In genomic region chr12:16391630-16392269, GRCm38 (mm10) we compare ENCODE assay signal across 9 mouse cellular contexts.
A peak's percentile ranks its signal among the peaks of the same experiment; 100 is the strongest.
DNase-seq lines count a peak whose midpoint lies in the region; ATAC-seq and TF ChIP-seq lines count a peak whose summit lies in the region.
"Had no signal": no experiment of that assay in that cellular context is flagged by ENCODE, and none has a peak within 500 bp of the region (broad histone marks: within the 10 kb centered on the region; RNA-seq: fewer than 3 reads in every experiment).

No protein-coding gene starts in this region.

- H3K4me1 ChIP-seq in forebrain, postnatal 0 days (ENCODE audit: insufficient read depth): no peaks in the 10 kb centered on the region
- no peaks in the 10 kb centered on the region for H3K4me1 ChIP-seq in forebrain, embryonic 13.5 days
- peaks cover 3% of the 10 kb centered on the region; the same call in 1 of the 2 replicates for H3K4me1 ChIP-seq in lung, embryonic 16.5 days (replicated peaks; ENCODE audit: control insufficient read depth, insufficient read depth, low read length)
- H3K4me1 ChIP-seq in liver, postnatal 0 days (ENCODE audit: insufficient read depth): no peaks in the 10 kb centered on the region

- peak; percentile 86 for DNase-seq in forebrain, postnatal 0 days
- DNase-seq in lung, postnatal 36 days: no peak
- DNase-seq in layer of hippocampus, adult 8-10 months (ENCODE audit: low spot score in 2 of 2): peak; percentile 54 to 71
- peak; percentile 64 for DNase-seq in right cerebral cortex, postnatal 4 days
- no peak for DNase-seq in liver, postnatal 0 days
- no peak for DNase-seq in cerebellum, adult 9-11 months

- no peak overlapping the region for H3K4me3 ChIP-seq in forebrain, postnatal 0 days (ENCODE audit: low read depth, low read length)
- H3K4me3 ChIP-seq in forebrain, embryonic 13.5 days: no peak overlapping the region
- H3K4me3 ChIP-seq in lung, embryonic 16.5 days (ENCODE audit: low read length): no peak overlapping the region
- no peak overlapping the region for H3K4me3 ChIP-seq in liver, postnatal 0 days (ENCODE audit: low read depth, low read length)

- no peak overlapping the region for H3K4me2 ChIP-seq in forebrain, postnatal 0 days (ENCODE audit: low read depth)
- H3K4me2 ChIP-seq in forebrain, embryonic 13.5 days: no peak overlapping the region
- H3K4me2 ChIP-seq in lung, embryonic 16.5 days (ENCODE audit: low read depth, low read length): no peak overlapping the region
- H3K4me2 ChIP-seq in liver, postnatal 0 days (ENCODE audit: low read depth, low read length): no peak overlapping the region

- no peak overlapping the region for H3K9ac ChIP-seq in forebrain, postnatal 0 days
- no peak overlapping the region for H3K9ac ChIP-seq in forebrain, embryonic 13.5 days
- no peak overlapping the region for H3K9ac ChIP-seq in lung, embryonic 16.5 days (ENCODE audit: low read length)
- no peak overlapping the region for H3K9ac ChIP-seq in liver, postnatal 0 days (replicated peaks)

- H3K9me3 ChIP-seq in forebrain, postnatal 0 days (ENCODE audit: low read length): 0 out of 2 replicates have a peak, but pooled peaks cover 4% of the 10 kb centered on the region
- no peaks in the 10 kb centered on the region for H3K9me3 ChIP-seq in forebrain, embryonic 13.5 days (replicated peaks)
- H3K9me3 ChIP-seq in lung, embryonic 16.5 days (ENCODE audit: control insufficient read depth, low read length): no peaks in the 10 kb centered on the region
- no peaks in the 10 kb centered on the region; the same call in 1 of the 2 replicates for H3K9me3 ChIP-seq in liver, postnatal 0 days (ENCODE audit: low read length)

- WGBS in forebrain, postnatal 0 days: 61% methylated on average over 5 of the region's 5 CpGs
- 84% methylated on average over 5 of the region's 5 CpGs for WGBS in forebrain, embryonic 13.5 days
- WGBS in lung, embryonic 16.5 days: 38% methylated on average over 5 of the region's 5 CpGs
- 59% methylated on average over 5 of the region's 5 CpGs for WGBS in liver, postnatal 0 days (ENCODE audit: insufficient replicate concordance)

- TF ChIP-seq CTCF in forebrain, postnatal 0 days (IDR thresholded peaks at IDR 0.05; ENCODE audit: low read depth): no peak
- TF ChIP-seq CTCF in liver, postnatal 0 days (IDR thresholded peaks at IDR 0.05; ENCODE audit: low read depth): no peak

- H3K27ac ChIP-seq in forebrain, postnatal 0 days (ENCODE audit: low read depth, low read length): no peak overlapping the region
- no peak overlapping the region for H3K27ac ChIP-seq in forebrain, embryonic 13.5 days
- H3K27ac ChIP-seq in lung, embryonic 16.5 days (ENCODE audit: low read length): no peak overlapping the region; the same call in 1 of the 2 replicates
- no peak overlapping the region for H3K27ac ChIP-seq in liver, postnatal 0 days (ENCODE audit: low read depth)

- H3K27me3 ChIP-seq in forebrain, postnatal 0 days (ENCODE audit: insufficient read depth, low read length): no peaks in the 10 kb centered on the region
- H3K27me3 ChIP-seq in forebrain, embryonic 13.5 days: no peaks in the 10 kb centered on the region
- H3K27me3 ChIP-seq in lung, embryonic 16.5 days (ENCODE audit: control insufficient read depth, insufficient read depth, low read depth, low read length): no peaks in the 10 kb centered on the region
- H3K27me3 ChIP-seq in liver, postnatal 0 days (ENCODE audit: insufficient read depth, low read length): no peaks in the 10 kb centered on the region

- ATAC-seq in forebrain, postnatal 0 days: peak; percentile 79
- no peak for ATAC-seq in forebrain, embryonic 13.5 days
- peak; percentile 89 for ATAC-seq in lung, embryonic 16.5 days (ENCODE audit: low read depth)
- no peak for ATAC-seq in liver, postnatal 0 days
- ATAC-seq: intestine, embryonic 16.5 days had no signal

- H3K36me3 ChIP-seq in forebrain, postnatal 0 days (ENCODE audit: insufficient read depth): no peaks in the 10 kb centered on the region
- no peaks in the 10 kb centered on the region for H3K36me3 ChIP-seq in forebrain, embryonic 13.5 days (ENCODE audit: poor library complexity, severe bottlenecking)
- no peaks in the 10 kb centered on the region for H3K36me3 ChIP-seq in lung, embryonic 16.5 days (ENCODE audit: control insufficient read depth, insufficient read depth, low read length)
- H3K36me3 ChIP-seq in liver, postnatal 0 days (replicated peaks; ENCODE audit: insufficient read depth, low read length): no peaks in the 10 kb centered on the region

- no peak for TF ChIP-seq EP300 in liver, postnatal 0 days (IDR thresholded peaks at IDR 0.05; ENCODE audit: low read depth)

Comparison
In these comparisons a context has a peak if more than half of its experiments do, and no peak if none do; other contexts are left out.
1. ATAC-seq: peak in forebrain, postnatal 0 days (single experiment) and lung, embryonic 16.5 days (single experiment); none in forebrain, embryonic 13.5 days (single experiment) and liver, postnatal 0 days (single experiment).
2. DNase-seq: peak in forebrain, postnatal 0 days (single experiment), layer of hippocampus, adult 8-10 months (2 of 2) and right cerebral cortex, postnatal 4 days (single experiment); none in lung, postnatal 36 days (single experiment), liver, postnatal 0 days (single experiment) and cerebellum, adult 9-11 months (single experiment).